Mouse (Mus musculus): ENCODE data around the gene Ucp1. TPM values are rescaled to one million over a fixed set of nuclear protein-coding genes. Genes with fewer than 3 reads are reported as not detected.

Ucp1 gene
- polyA plus RNA-seq, 1 experiment from 2014 or later, result 0.44 TPM

Other genes with a start within 250 kb of the Ucp1 start
- gene Tbc1d9, start 125.0 kb upstream of the Ucp1 start, polyA plus RNA-seq (2014; fragmentation: Nextera tagmentation; extraction: Ambion mirVana), result 19.0 and 19.7 TPM in 2 replicates
- 9.8 and 14.2 TPM in 2 replicates for gene Gm10645, start 124.2 kb upstream of the Ucp1 start, polyA plus RNA-seq (2014; fragmentation: Nextera tagmentation; extraction: Ambion mirVana)
- 24.1 and 30.7 TPM in 2 replicates for gene Elmod2, start 42.1 kb downstream of the Ucp1 start, polyA plus RNA-seq (2014; fragmentation: Nextera tagmentation; extraction: Ambion mirVana)
- gene Mgat4d, start 58.1 kb downstream of the Ucp1 start, polyA plus RNA-seq (2014; fragmentation: Nextera tagmentation; extraction: Ambion mirVana), result not detected in 2 replicates
- gene Clgn, start 99.5 kb downstream of the Ucp1 start, polyA plus RNA-seq (2014; fragmentation: Nextera tagmentation; extraction: Ambion mirVana), result 15.6 and 17.9 TPM in 2 replicates
- 269 and 301 TPM in 2 replicates for gene Scoc, start 168.0 kb downstream of the Ucp1 start, polyA plus RNA-seq (2014; fragmentation: Nextera tagmentation; extraction: Ambion mirVana)
- gene Olfr370, start 245.4 kb downstream of the Ucp1 start, polyA plus RNA-seq (2014; fragmentation: Nextera tagmentation; extraction: Ambion mirVana), result not detected in 2 replicates

Data from neural tube, embryonic 14.5 days (tissue).